Mouse (Mus musculus) hindbrain, embryonic 14.5 days (tissue): ENCODE results near the gene Jup. TPM values are rescaled to one million over a fixed set of nuclear protein-coding genes. Genes with fewer than 3 reads are reported as not detected.

Source experiments
- ATAC-seq: fragments of 200-750 bp; cut with Nextera tagmentation; 2 replicates; pipeline ENCODE4 v1.8.0; 2017; ENCODE audit warnings: moderate number of reproducible peaks, mild to moderate bottlenecking, moderate TSS enrichment, moderate library complexity; ENCODE audit not compliant: low FRiP score
- DNase-seq: peaks from one replicate; pipeline ENCODE4 v3.0.0-alpha.2; 2015; ENCODE audit warnings: low spot score
- H3K27ac ChIP-seq: fragments of 300-500 bp; sonication (generic); 2 replicates; pipeline ENCODE4 v1.5.1; 2014; ENCODE audit warnings: mild to moderate bottlenecking, moderate library complexity
- H3K27me3 ChIP-seq: fragments of 300-500 bp; sonication (generic); 2 replicates; pipeline ENCODE4 v1.6.1; 2014; ENCODE audit warnings: mild to moderate bottlenecking, low read length, mixed read lengths; ENCODE audit not compliant: control insufficient read depth, insufficient read depth
- H3K36me3 ChIP-seq: fragments of 300-500 bp; sonication (generic); replicated peaks from 2 replicates; pipeline ENCODE4 v1.6.1; 2014; ENCODE audit not compliant: control insufficient read depth, insufficient read depth
- H3K4me1 ChIP-seq: fragments of 300-500 bp; sonication (generic); replicated peaks from 2 replicates; pipeline ENCODE4 v1.6.1; 2014; ENCODE audit warnings: antibody characterized with exemption, low read length, mixed read lengths; ENCODE audit not compliant: control insufficient read depth, insufficient read depth
- H3K4me2 ChIP-seq: fragments of 300-500 bp; sonication (generic); replicated peaks from 2 replicates; pipeline ENCODE4 v1.6.1; 2014; ENCODE audit warnings: mild to moderate bottlenecking, moderate library complexity
- H3K4me3 ChIP-seq: fragments of 300-500 bp; sonication (generic); replicated peaks from 2 replicates; pipeline ENCODE4 v1.5.1; 2014; ENCODE audit warnings: mild to moderate bottlenecking, low read length
- H3K9ac ChIP-seq: fragments of 300-500 bp; sonication (generic); 2 replicates; pipeline ENCODE4 v1.6.1; 2014
- H3K9me3 ChIP-seq: fragments of 300-500 bp; sonication (generic); 2 replicates; pipeline ENCODE4 v1.6.1; 2016; ENCODE audit warnings: low read length; ENCODE audit not compliant: control insufficient read depth
- WGBS: fragments of 180-500 bp; shearing (Covaris S2); extraction: QIAGEN DNeasy Blood & Tissue Kit; methylation state at CpG from one replicate; pipeline ENCODE4 v1.1.7; 2014; 5-methylcytosine and 5-hydroxymethylcytosine counted together
- polyA plus RNA-seq: library from polyadenylated mRNA; unstranded; fragments of >200 nt; fragmentation: Nextera tagmentation; extraction: Ambion mirVana; gene quantifications from 2 replicates; pipeline ENCODE4 v1.2.1, GENCODE M21; 2014

The Jup gene
- 59.6 and 60.2 TPM in 2 replicates for polyA plus RNA-seq

- Histone ChIP-seq H3K9me3 (no peaks in the 10 kb centered on the region), H3K36me3 (no peaks in the 10 kb centered on the region), H3K4me1 (peaks cover 26% of the 10 kb centered on the region), H3K27me3 (no peaks in the 10 kb centered on the region), H3K4me3 (peak within 1 kb of the TSS; percentile 78), H3K27ac (peak within 1 kb of the TSS; percentile 76), H3K9ac (peak within 1 kb of the TSS; percentile 84), H3K4me2 (peak within 1 kb of the TSS; percentile 76)
- ATAC-seq: peak; percentile 99
- DNase-seq: peak; percentile 97
- WGBS: 1% methylated on average over 37 of the region's 37 CpGs
Measured at GRCm38 (mm10) chr11:100397600-100398389, at the start of gene Jup. TSS of gene Jup (minus strand) at chr11:100397763.

GRCm38 (mm10) chr11:100442625-100443024 lies 45.1 kb upstream of the Jup start:
- no peak for DNase-seq
- H3K4me2 ChIP-seq: no peak overlapping the region
- H3K27me3 ChIP-seq: no peaks in the 10 kb centered on the region
- no peak overlapping the region for H3K4me3 ChIP-seq
- H3K36me3 ChIP-seq: no peaks in the 10 kb centered on the region
- H3K27ac ChIP-seq: no peak overlapping the region
- no peak overlapping the region for H3K9ac ChIP-seq
- H3K4me1 ChIP-seq: peaks cover 13% of the 10 kb centered on the region
- no peaks in the 10 kb centered on the region for H3K9me3 ChIP-seq
- WGBS: 83% methylated on average over 6 of the region's 6 CpGs
- no peak for ATAC-seq

GRCm38 (mm10) chr11:100441797-100442196 lies 44.2 kb upstream of the Jup start, which contains the start of the genes Nt5c3b and Klhl10:
TSS of gene Nt5c3b (minus strand) at chr11:100441808.
TSS of gene Klhl10 (plus strand) at chr11:100441917.
- 81% methylated on average over 8 of the region's 8 CpGs for WGBS
- peak within 1 kb of the TSS; percentile 95 for H3K9ac ChIP-seq
- H3K4me2 ChIP-seq: peak within 1 kb of the TSS; percentile 81
- H3K9me3 ChIP-seq: no peaks in the 10 kb centered on the region
- H3K4me3 ChIP-seq: peak within 1 kb of the TSS; percentile 93
- peaks cover 13% of the 10 kb centered on the region for H3K4me1 ChIP-seq
- no peaks in the 10 kb centered on the region for H3K27me3 ChIP-seq
- DNase-seq: no peak
- peak within 1 kb of the TSS; percentile 71 for H3K27ac ChIP-seq
- no peak for ATAC-seq
- peaks cover 2% of the 10 kb centered on the region; the same call in 1 of the 2 replicates for H3K36me3 ChIP-seq

GRCm38 (mm10) chr11:100440691-100441522 lies 43.3 kb upstream of the Jup start:
- Histone ChIP-seq H3K9ac (peak overlapping the region; percentile 95), H3K4me2 (peak overlapping the region; percentile 81), H3K4me1 (peaks cover 13% of the 10 kb centered on the region), H3K27ac (peak overlapping the region; percentile 71), H3K4me3 (peak overlapping the region; percentile 93), H3K9me3 (no peaks in the 10 kb centered on the region), H3K36me3 (peaks cover 11% of the 10 kb centered on the region), H3K27me3 (no peaks in the 10 kb centered on the region)
- 1% methylated on average over 49 of the region's 52 CpGs for WGBS
- DNase-seq (peak; percentile 87), ATAC-seq (peak; percentile 96)

GRCm38 (mm10) chr11:100437901-100438300 lies 40.3 kb upstream of the Jup start:
- H3K4me1 ChIP-seq: peaks cover 13% of the 10 kb centered on the region
- H3K36me3 ChIP-seq: peaks cover 29% of the 10 kb centered on the region
- H3K27me3 ChIP-seq: no peaks in the 10 kb centered on the region
- H3K9ac ChIP-seq: no peak overlapping the region
- H3K9me3 ChIP-seq: no peaks in the 10 kb centered on the region
- H3K4me3 ChIP-seq: no peak overlapping the region
- H3K27ac ChIP-seq: no peak overlapping the region
- DNase-seq (no peak), ATAC-seq (no peak)
- no peak overlapping the region for H3K4me2 ChIP-seq
- 73% methylated on average over 1 of the region's 1 CpGs for WGBS

- DNase-seq (no peak), ATAC-seq (no peak)
- no peaks in the 10 kb centered on the region for H3K27me3 ChIP-seq
- no peak overlapping the region for H3K4me2 ChIP-seq
- H3K36me3 ChIP-seq: peaks cover 44% of the 10 kb centered on the region
- no peak overlapping the region for H3K27ac ChIP-seq
- peaks cover 9% of the 10 kb centered on the region for H3K4me1 ChIP-seq
- H3K9ac ChIP-seq: no peak overlapping the region
- no peaks in the 10 kb centered on the region for H3K9me3 ChIP-seq
- 21% methylated on average over 9 of the region's 9 CpGs for WGBS
- no peak overlapping the region for H3K4me3 ChIP-seq
Measured at GRCm38 (mm10) chr11:100435678-100436246, 38.2 kb upstream of the Jup start.

- no peaks in the 10 kb centered on the region for H3K4me1 ChIP-seq
- no peak overlapping the region for H3K4me3 ChIP-seq
- H3K9me3 ChIP-seq: no peaks in the 10 kb centered on the region
- WGBS: 96% methylated on average over 5 of the region's 5 CpGs
- H3K9ac ChIP-seq: no peak overlapping the region
- H3K27me3 ChIP-seq: no peaks in the 10 kb centered on the region
- ATAC-seq (no peak), DNase-seq (no peak)
- H3K4me2 ChIP-seq: no peak overlapping the region
- H3K27ac ChIP-seq: no peak overlapping the region
- peaks cover 57% of the 10 kb centered on the region for H3K36me3 ChIP-seq
Measured at GRCm38 (mm10) chr11:100432002-100432401, 34.4 kb upstream of the Jup start.

DNA sequence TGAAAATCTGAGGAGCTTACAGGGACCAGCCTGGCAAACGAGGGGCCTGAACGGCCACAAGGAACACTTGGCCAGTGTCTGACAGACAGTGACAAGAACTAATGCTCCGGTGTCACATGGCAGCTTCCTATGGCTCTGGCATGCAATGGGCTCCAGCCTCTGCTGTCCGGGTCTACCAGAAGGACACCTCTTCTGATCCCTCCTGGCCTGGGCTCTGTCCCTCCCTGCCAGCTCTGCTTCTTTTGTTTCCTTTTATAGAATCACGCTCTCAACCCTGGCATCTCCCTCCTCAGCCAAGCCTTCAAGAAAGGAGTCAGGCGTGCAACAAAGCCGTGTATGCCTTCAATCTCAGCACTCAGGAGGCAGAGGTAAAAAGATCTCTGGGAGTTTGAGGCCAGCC lies 32.5 kb upstream of the Jup start:
- Histone ChIP-seq H3K4me2 (no peak overlapping the region), H3K27me3 (no peaks in the 10 kb centered on the region), H3K36me3 (peaks cover 37% of the 10 kb centered on the region), H3K9me3 (no peaks in the 10 kb centered on the region), H3K4me3 (no peak overlapping the region), H3K4me1 (no peaks in the 10 kb centered on the region), H3K27ac (no peak overlapping the region), H3K9ac (no peak overlapping the region)
- WGBS: 88% methylated on average over 7 of the region's 7 CpGs
- DNase-seq: no peak
- ATAC-seq: no peak
